Mouse (Mus musculus): Measurements from ENCODE around the gene Tubb5.

The Tubb5 gene

GRCm38 (mm10) chr17:35795656-35796055 is 42.5 kb downstream of the Tubb5 start:
- DNase-seq (ENCODE audit: low spot score in 2 of 2), result no peak

GRCm38 (mm10) chr17:35795099-35795498 is 43.0 kb downstream of the Tubb5 start:
- DNase-seq (ENCODE audit: low spot score in 2 of 2), result no peak

- no peak for DNase-seq (ENCODE audit: low spot score in 2 of 2)
Measured at GRCm38 (mm10) chr17:35792837-35793236, 45.3 kb downstream of the Tubb5 start.

GRCm38 (mm10) chr17:35790933-35791332 is 47.2 kb downstream of the Tubb5 start:
- no peak for DNase-seq (ENCODE audit: low spot score in 2 of 2)

- no peak for DNase-seq (ENCODE audit: low spot score in 2 of 2)
Measured at GRCm38 (mm10) chr17:35788025-35788424, 50.1 kb downstream of the Tubb5 start.

- DNase-seq (ENCODE audit: low spot score in 2 of 2), result no peak
Measured at GRCm38 (mm10) chr17:35787493-35787892, 50.6 kb downstream of the Tubb5 start.

- DNase-seq (ENCODE audit: low spot score in 2 of 2), result no peak
Measured at GRCm38 (mm10) chr17:35785140-35785539, 53.0 kb downstream of the Tubb5 start.

- peak; percentile 59 to 75 for DNase-seq (ENCODE audit: low spot score in 2 of 2)
Measured at GRCm38 (mm10) chr17:35783944-35784343, 54.2 kb downstream of the Tubb5 start.

All from right cerebral cortex, postnatal 10 days (tissue).